Mouse (Mus musculus): ENCODE results near the gene Shroom1. TPM values are rescaled to one million over a fixed set of nuclear protein-coding genes. Genes with fewer than 3 reads are reported as not detected.

Shroom1 gene
- total and polyA plus RNA-seq, 3 experiments, result 0.34 to 0.91 (median 0.80) TPM

DNA sequence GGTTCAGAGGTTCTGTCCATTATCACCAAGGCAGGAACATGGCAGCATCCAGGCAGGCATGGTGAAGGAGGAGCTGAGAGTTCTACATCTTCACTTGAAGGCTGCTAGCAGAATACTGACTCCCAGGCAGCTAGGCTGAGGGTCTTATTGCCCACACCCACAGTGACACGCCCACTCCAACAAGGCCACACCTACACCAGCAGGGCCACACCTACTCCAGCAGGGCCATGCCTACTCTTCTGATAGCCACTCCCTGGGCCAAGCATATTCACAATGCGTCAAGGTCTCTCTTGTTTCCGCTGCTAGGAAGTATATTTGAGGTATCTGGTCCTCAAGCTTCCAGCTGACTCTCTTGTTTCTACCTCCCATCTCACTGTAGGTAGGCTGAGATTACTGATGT lies 2.0 kb downstream of the Shroom1 start:
- TF ChIP-seq EP300 (IDR thresholded peaks at IDR 0.05; ENCODE audit: insufficient read depth, low read depth, low read length) (no peak), CTCF (IDR thresholded peaks at IDR 0.05) (no peak), POLR2A (IDR thresholded peaks at IDR 0.05; ENCODE audit: insufficient read depth, low read depth, low read length) (no peak)
- no peak overlapping the region for H3K4me3 ChIP-seq
- H3K4me1 ChIP-seq (ENCODE audit: control insufficient read depth, insufficient read depth, low read length), result peaks cover 2% of the 10 kb centered on the region
- 71% methylated on average over 3 of the region's 3 CpGs for WGBS
- H3K79me2 ChIP-seq (replicated peaks; ENCODE audit: control insufficient read depth, insufficient read depth, low read length), result no peaks in the 10 kb centered on the region
- H3K36me3 ChIP-seq (ENCODE audit: control insufficient read depth, insufficient read depth, low read length), result no peaks in the 10 kb centered on the region
- no peak for DNase-seq
- H3K27me3 ChIP-seq (ENCODE audit: control insufficient read depth, insufficient read depth, low read length), result 0 out of 2 replicates have a peak, but pooled peaks cover 2% of the 10 kb centered on the region
- intact Hi-C loops (cut with DNase I), result no loop called here
- no peak overlapping the region for H3K27ac ChIP-seq
- no peak overlapping the region for H3K9ac ChIP-seq (ENCODE audit: low read depth, low read length)

DNA sequence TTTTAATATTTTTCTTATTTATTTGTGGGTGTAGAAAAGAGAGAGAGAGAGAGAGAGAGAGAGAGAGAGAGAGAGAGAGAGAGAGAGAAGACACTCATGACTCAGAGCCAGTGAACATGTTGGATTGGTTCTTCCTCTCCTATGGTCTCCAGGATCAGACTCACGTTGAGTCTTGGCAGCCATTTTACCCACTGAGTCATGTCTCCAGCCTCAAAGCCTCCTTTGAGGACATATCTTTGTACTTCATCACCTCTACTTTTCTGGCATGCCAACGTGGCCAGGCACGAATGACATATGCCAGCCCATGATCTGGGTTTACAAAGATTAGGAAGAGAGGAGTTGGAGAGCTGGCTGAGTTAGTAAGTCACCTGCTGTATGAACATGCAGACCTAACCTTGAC lies 3.2 kb downstream of the Shroom1 start:
- TF ChIP-seq POLR2A (IDR thresholded peaks at IDR 0.05; ENCODE audit: insufficient read depth, low read depth, low read length), result no peak
- TF ChIP-seq EP300 (IDR thresholded peaks at IDR 0.05; ENCODE audit: insufficient read depth, low read depth, low read length), result no peak
- TF ChIP-seq CTCF (IDR thresholded peaks at IDR 0.05), result no peak
- intact Hi-C loops (cut with DNase I), result no loop called here
- DNase-seq, result no peak
- Histone ChIP-seq H3K4me1 (ENCODE audit: control insufficient read depth, insufficient read depth, low read length) (peaks cover 2% of the 10 kb centered on the region), H3K27me3 (ENCODE audit: control insufficient read depth, insufficient read depth, low read length) (0 out of 2 replicates have a peak, but pooled peaks cover 2% of the 10 kb centered on the region), H3K79me2 (replicated peaks; ENCODE audit: control insufficient read depth, insufficient read depth, low read length) (no peaks in the 10 kb centered on the region), H3K9ac (ENCODE audit: low read depth, low read length) (no peak overlapping the region), H3K27ac (no peak overlapping the region), H3K4me3 (no peak overlapping the region), H3K36me3 (ENCODE audit: control insufficient read depth, insufficient read depth, low read length) (no peaks in the 10 kb centered on the region)
- 60% methylated on average over 3 of the region's 3 CpGs for WGBS

DNA sequence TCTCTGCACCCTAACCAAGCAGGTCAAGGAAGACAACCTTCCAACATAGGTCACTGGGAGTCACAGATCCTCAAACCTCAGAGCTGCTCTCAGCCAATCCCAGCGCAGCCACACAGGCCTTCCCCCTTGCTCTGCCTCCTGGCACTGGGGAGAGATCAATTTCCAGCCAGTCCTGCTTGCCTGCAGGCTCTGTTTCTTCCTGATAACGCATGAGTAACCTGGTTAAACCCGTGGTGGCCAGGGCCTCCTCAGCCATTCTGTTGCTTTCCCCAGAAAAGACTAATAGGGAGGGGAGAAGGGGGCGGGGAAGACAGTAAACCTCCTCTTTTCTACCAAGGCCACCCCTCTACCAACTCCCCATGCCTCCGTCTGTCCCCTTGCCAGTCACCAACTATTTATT lies 4.7 kb downstream of the Shroom1 start:
- Histone ChIP-seq H3K27me3 (ENCODE audit: control insufficient read depth, insufficient read depth, low read length) (0 out of 2 replicates have a peak, but pooled peaks cover 2% of the 10 kb centered on the region), H3K79me2 (replicated peaks; ENCODE audit: control insufficient read depth, insufficient read depth, low read length) (no peaks in the 10 kb centered on the region), H3K4me1 (ENCODE audit: control insufficient read depth, insufficient read depth, low read length) (peaks cover 1% of the 10 kb centered on the region; the same call in 1 of the 2 replicates), H3K36me3 (ENCODE audit: control insufficient read depth, insufficient read depth, low read length) (no peaks in the 10 kb centered on the region), H3K27ac (no peak overlapping the region), H3K9ac (ENCODE audit: low read depth, low read length) (no peak overlapping the region), H3K4me3 (no peak overlapping the region)
- TF ChIP-seq CTCF (IDR thresholded peaks at IDR 0.05) (no peak), EP300 (IDR thresholded peaks at IDR 0.05; ENCODE audit: insufficient read depth, low read depth, low read length) (no peak), POLR2A (IDR thresholded peaks at IDR 0.05; ENCODE audit: insufficient read depth, low read depth, low read length) (no peak)
- no peak for DNase-seq
- 62% methylated on average over 5 of the region's 5 CpGs for WGBS
- intact Hi-C loops (cut with DNase I), result no loop called here

DNA sequence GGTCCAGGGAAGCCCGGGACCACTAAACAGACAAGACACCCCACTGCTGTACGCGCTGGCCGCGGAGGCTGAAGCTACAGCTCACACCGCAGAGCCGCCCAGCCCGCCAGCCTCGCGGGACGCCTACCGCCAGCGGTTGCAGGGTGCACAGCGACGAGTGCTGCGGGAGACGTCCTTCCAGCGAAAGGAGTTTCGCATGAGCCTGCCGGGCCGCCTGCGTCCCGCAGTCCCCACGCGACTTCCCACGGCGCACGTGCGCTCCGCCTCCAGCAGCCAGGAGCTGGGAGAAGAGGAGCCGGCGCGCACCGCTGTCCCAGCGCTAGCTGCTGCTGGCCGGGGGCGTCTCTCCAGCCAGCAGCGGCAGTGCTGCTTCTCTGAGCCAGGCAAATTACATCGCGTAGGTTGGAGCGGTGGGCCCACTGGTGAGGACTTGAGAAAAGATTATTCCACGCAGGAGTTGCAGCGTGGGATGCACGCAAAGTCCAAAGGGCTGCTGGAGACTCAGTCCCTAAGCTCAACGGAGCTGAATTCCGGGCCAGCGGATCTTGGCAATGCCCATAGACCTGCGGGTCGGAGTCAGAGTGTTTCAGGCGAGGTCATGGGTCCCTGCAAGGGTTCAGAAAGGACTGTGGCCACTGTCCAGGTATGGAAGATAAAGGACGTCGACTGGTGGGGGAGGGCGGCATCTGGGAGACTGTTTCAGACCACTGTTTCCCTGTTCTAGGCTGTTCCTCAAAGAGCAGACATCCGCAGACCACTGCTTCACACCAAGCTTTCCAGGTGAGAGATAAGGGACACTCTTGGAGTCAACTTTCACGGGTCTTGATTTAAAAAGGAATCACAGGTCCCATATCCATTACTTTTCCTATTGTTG lies 6.8 kb downstream of the Shroom1 start:
- Histone ChIP-seq H3K36me3 (ENCODE audit: control insufficient read depth, insufficient read depth, low read length) (no peaks in the 10 kb centered on the region), H3K4me3 (peak overlapping the region; percentile 43), H3K27me3 (ENCODE audit: control insufficient read depth, insufficient read depth, low read length) (0 out of 2 replicates have a peak, but pooled peaks cover 2% of the 10 kb centered on the region), H3K79me2 (replicated peaks; ENCODE audit: control insufficient read depth, insufficient read depth, low read length) (no peaks in the 10 kb centered on the region), H3K27ac (no peak overlapping the region), H3K4me1 (ENCODE audit: control insufficient read depth, insufficient read depth, low read length) (peaks cover 1% of the 10 kb centered on the region; the same call in 1 of the 2 replicates), H3K9ac (ENCODE audit: low read depth, low read length) (peak overlapping the region; percentile 20; the same call in 1 of the 2 replicates)
- 19% methylated on average over 55 of the region's 55 CpGs for WGBS
- DNase-seq, result peak in 1 of 2 experiments; percentile 37
- intact Hi-C loops (cut with DNase I), result no loop called here
- TF ChIP-seq CTCF (IDR thresholded peaks at IDR 0.05), result no peak
- TF ChIP-seq EP300 (IDR thresholded peaks at IDR 0.05; ENCODE audit: insufficient read depth, low read depth, low read length), result no peak
- TF ChIP-seq POLR2A (IDR thresholded peaks at IDR 0.05; ENCODE audit: insufficient read depth, low read depth, low read length), result no peak

DNA sequence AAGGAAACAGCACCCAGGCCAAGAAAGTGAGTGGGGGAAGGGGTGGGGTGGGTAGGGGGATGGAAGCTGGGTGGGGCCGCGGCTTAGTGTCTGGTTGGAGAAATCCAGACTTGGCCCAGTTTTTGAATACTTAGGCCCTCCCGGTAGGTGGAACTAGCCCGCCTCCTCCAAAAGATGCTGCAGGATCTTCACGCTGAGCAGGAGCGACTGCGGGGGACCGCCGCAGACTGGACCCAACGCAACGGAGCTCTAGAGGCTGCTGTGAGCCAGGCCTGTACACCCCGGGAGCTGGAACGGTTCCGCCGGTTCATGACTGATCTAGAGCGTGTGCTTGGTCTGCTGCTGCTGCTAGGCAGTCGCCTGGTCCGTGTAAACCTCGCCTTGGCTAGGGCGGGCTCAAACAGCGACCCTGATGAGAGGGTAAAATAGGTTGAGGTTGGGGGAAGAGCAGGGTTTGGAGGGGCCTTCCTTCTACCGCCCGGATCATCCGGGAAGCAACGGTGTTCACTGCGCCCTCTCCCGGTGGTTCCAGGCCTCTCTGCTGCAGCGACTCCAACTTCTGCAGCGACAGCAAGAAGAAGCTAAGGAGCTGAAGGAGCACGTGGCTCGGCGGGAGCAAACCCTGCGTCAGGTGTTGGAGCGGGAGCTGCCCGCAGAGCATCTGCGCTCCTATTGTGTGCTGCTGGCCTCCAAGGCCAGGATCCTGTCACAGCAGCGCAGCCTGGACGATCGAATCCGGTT lies 9.4 kb downstream of the Shroom1 start:
- Histone ChIP-seq H3K9ac (ENCODE audit: low read depth, low read length) (peak overlapping the region; percentile 57), H3K27ac (no peak overlapping the region), H3K79me2 (replicated peaks; ENCODE audit: control insufficient read depth, insufficient read depth, low read length) (no peaks in the 10 kb centered on the region), H3K4me3 (peak overlapping the region; percentile 36; the same call in 1 of the 2 replicates), H3K27me3 (ENCODE audit: control insufficient read depth, insufficient read depth, low read length) (0 out of 2 replicates have a peak, but pooled peaks cover 2% of the 10 kb centered on the region), H3K36me3 (ENCODE audit: control insufficient read depth, insufficient read depth, low read length) (no peaks in the 10 kb centered on the region), H3K4me1 (ENCODE audit: control insufficient read depth, insufficient read depth, low read length) (peaks cover 3% of the 10 kb centered on the region; the same call in 1 of the 2 replicates)
- intact Hi-C loops (cut with DNase I), result loop anchor here (5.0 kb wide), 2 partner anchors 54 to 101 kb away; partner anchors contain the start of gene Kif3a
- TF ChIP-seq CTCF (IDR thresholded peaks at IDR 0.05) (peak; percentile 97), POLR2A (IDR thresholded peaks at IDR 0.05; ENCODE audit: insufficient read depth, low read depth, low read length) (no peak)
- peak; percentile 74 to 85 for DNase-seq
- 12% methylated on average over 40 of the region's 40 CpGs for WGBS

All from heart, adult 2 months (tissue).